In genomic region chr4:41502986-41503412, GRCm38 (mm10) we compare ENCODE assay signal across 9 mouse cellular contexts. TPM values are rescaled to one million over a fixed set of nuclear protein-coding genes. Genes with fewer than 3 reads are reported as not detected.
DNase-seq lines count a peak whose midpoint lies in the region; ATAC-seq and TF ChIP-seq lines count a peak whose summit lies in the region.
"Had no signal": no experiment of that assay in that cellular context is flagged by ENCODE, and none has a peak within 500 bp of the region (broad histone marks: within the 10 kb centered on the region; RNA-seq: fewer than 3 reads in every experiment).

AI464131 (minus strand) TSS chr4:41503076.

- H3K4me2 ChIP-seq in forebrain, embryonic 12.5 days, result peak within 1 kb of the TSS; percentile 72
- peak within 1 kb of the TSS; percentile 72 for H3K4me2 ChIP-seq in heart, embryonic 16.5 days (ENCODE audit: low read depth, low read length)
- H3K4me2 ChIP-seq in liver, embryonic 14.5 days (ENCODE audit: low read depth), result peak within 1 kb of the TSS; percentile 64
- H3K4me2 ChIP-seq in neural tube, embryonic 11.5 days (ENCODE audit: low read depth), result peak within 1 kb of the TSS; percentile 55
- H3K4me2 ChIP-seq in stomach, postnatal 0 days (replicated peaks; ENCODE audit: low read depth), result peak within 1 kb of the TSS; percentile 89

- H3K9me3 ChIP-seq in E14TG2a.4 (ENCODE audit: low read length), result no peaks in the 10 kb centered on the region
- no peaks in the 10 kb centered on the region for H3K9me3 ChIP-seq in forebrain, embryonic 12.5 days
- no peaks in the 10 kb centered on the region for H3K9me3 ChIP-seq in heart, embryonic 16.5 days (replicated peaks; ENCODE audit: control insufficient read depth, low read length)
- no peaks in the 10 kb centered on the region for H3K9me3 ChIP-seq in liver, embryonic 14.5 days (ENCODE audit: control insufficient read depth, low read length)
- H3K9me3 ChIP-seq in neural tube, embryonic 11.5 days (ENCODE audit: control insufficient read depth, low read length), result no peaks in the 10 kb centered on the region
- H3K9me3 ChIP-seq in stomach, postnatal 0 days (ENCODE audit: control insufficient read depth, low read length), result no peaks in the 10 kb centered on the region

- ATAC-seq in forebrain, embryonic 12.5 days (ENCODE audit: low FRiP score), result peak; percentile 88
- ATAC-seq in heart, embryonic 16.5 days (replicated peaks; ENCODE audit: extremely low read depth, insufficient read depth, low FRiP score), result peak; percentile 93
- ATAC-seq in liver, embryonic 14.5 days (ENCODE audit: insufficient read depth), result peak; percentile 94
- ATAC-seq in neural tube, embryonic 11.5 days (ENCODE audit: insufficient read depth, low FRiP score, low TSS enrichment), result peak; percentile 86
- peak; percentile 97 for ATAC-seq in stomach, postnatal 0 days (ENCODE audit: low FRiP score, low TSS enrichment)

- peak within 1 kb of the TSS; percentile 84 for H3K4me3 ChIP-seq in E14TG2a.4 (replicated peaks; ENCODE audit: low read length)
- peak within 1 kb of the TSS; percentile 42 for H3K4me3 ChIP-seq in forebrain, embryonic 12.5 days (replicated peaks)
- H3K4me3 ChIP-seq in heart, embryonic 16.5 days (ENCODE audit: low read length), result peak within 1 kb of the TSS; percentile 56
- peak within 1 kb of the TSS; percentile 42 to 52 for H3K4me3 ChIP-seq in liver, embryonic 14.5 days (ENCODE audit: insufficient read depth in 1 of 2, low read depth in 2 of 2, low read length in 2 of 2)
- H3K4me3 ChIP-seq in neural tube, embryonic 11.5 days (ENCODE audit: low read depth, low read length), result peak within 1 kb of the TSS; percentile 34
- H3K4me3 ChIP-seq in stomach, postnatal 0 days (ENCODE audit: low read depth, low read length), result peak within 1 kb of the TSS; percentile 52

- H3K4me1 ChIP-seq in E14TG2a.4 (replicated peaks; ENCODE audit: low read depth, low read length), result peaks cover 82% of the 10 kb centered on the region
- peaks cover 49% of the 10 kb centered on the region for H3K4me1 ChIP-seq in forebrain, embryonic 12.5 days
- H3K4me1 ChIP-seq in heart, embryonic 16.5 days (ENCODE audit: control insufficient read depth, insufficient read depth, low read length), result peaks cover 17% of the 10 kb centered on the region
- peaks cover 0 to 18% of the 10 kb centered on the region in 2 experiments; a peak in 3 of 4 replicates for H3K4me1 ChIP-seq in liver, embryonic 14.5 days (replicated peaks; ENCODE audit: control insufficient read depth in 2 of 2, insufficient read depth in 2 of 2, low read length in 1 of 2)
- H3K4me1 ChIP-seq in neural tube, embryonic 11.5 days (ENCODE audit: control insufficient read depth, insufficient read depth, low read length), result peaks cover 19% of the 10 kb centered on the region
- peaks cover 6% of the 10 kb centered on the region; the same call in 1 of the 2 replicates for H3K4me1 ChIP-seq in stomach, postnatal 0 days (replicated peaks; ENCODE audit: control insufficient read depth, insufficient read depth)

- WGBS in forebrain, embryonic 12.5 days, result 1% methylated on average over 15 of the region's 18 CpGs
- WGBS in heart, embryonic 16.5 days, result under 1% methylated on average over 18 of the region's 18 CpGs
- under 1% methylated on average over 17 of the region's 18 CpGs for WGBS in liver, embryonic 14.5 days (ENCODE audit: insufficient replicate concordance)
- WGBS in neural tube, embryonic 11.5 days, result under 1% methylated on average over 17 of the region's 18 CpGs
- 2% methylated on average over 17 of the region's 18 CpGs for WGBS in stomach, postnatal 0 days

- TF ChIP-seq EP300 in liver, embryonic 14.5 days (IDR thresholded peaks at IDR 0.05; ENCODE audit: low read depth), result no peak
- no peak for TF ChIP-seq EP300 in stomach, postnatal 0 days (optimal IDR thresholded peaks at IDR 0.05)

- H3K27ac ChIP-seq in forebrain, embryonic 12.5 days, result peak within 1 kb of the TSS; percentile 50; the same call in 1 of the 2 replicates
- no peak within 1 kb of the TSS for H3K27ac ChIP-seq in heart, embryonic 16.5 days (ENCODE audit: low read length)
- no peak within 1 kb of the TSS for H3K27ac ChIP-seq in liver, embryonic 14.5 days
- no peak within 1 kb of the TSS for H3K27ac ChIP-seq in neural tube, embryonic 11.5 days (ENCODE audit: low read depth, low read length)
- peak within 1 kb of the TSS; percentile 67 for H3K27ac ChIP-seq in stomach, postnatal 0 days (replicated peaks)
- H3K27ac ChIP-seq: macrophage had no signal

- peak within 1 kb of the TSS; percentile 56 for H3K9ac ChIP-seq in forebrain, embryonic 12.5 days
- H3K9ac ChIP-seq in heart, embryonic 16.5 days (ENCODE audit: low read length), result peak within 1 kb of the TSS; percentile 63
- H3K9ac ChIP-seq in liver, embryonic 14.5 days (replicated peaks), result no peak within 1 kb of the TSS
- H3K9ac ChIP-seq in neural tube, embryonic 11.5 days (ENCODE audit: low read length), result peak within 1 kb of the TSS; percentile 12; the same call in 1 of the 2 replicates
- H3K9ac ChIP-seq in stomach, postnatal 0 days (ENCODE audit: low read length), result peak within 1 kb of the TSS; percentile 65

- peaks cover 54% of the 10 kb centered on the region for H3K27me3 ChIP-seq in E14TG2a.4 (ENCODE audit: insufficient read depth, low read length)
- peaks cover 58% of the 10 kb centered on the region for H3K27me3 ChIP-seq in forebrain, embryonic 12.5 days
- H3K27me3 ChIP-seq in heart, embryonic 16.5 days (ENCODE audit: control insufficient read depth, insufficient read depth, low read length), result peaks cover 39% of the 10 kb centered on the region
- H3K27me3 ChIP-seq in liver, embryonic 14.5 days (ENCODE audit: control insufficient read depth, insufficient read depth, low read length), result peaks cover 54% of the 10 kb centered on the region
- H3K27me3 ChIP-seq in neural tube, embryonic 11.5 days (ENCODE audit: control insufficient read depth, insufficient read depth, low read length), result peaks cover 42% of the 10 kb centered on the region
- H3K27me3 ChIP-seq in stomach, postnatal 0 days (ENCODE audit: control insufficient read depth, insufficient read depth, low read length), result peaks cover 7% of the 10 kb centered on the region

- DNase-seq in c-Kit-positive CD71-positive TER-119-positive erythroid progenitor cells, embryonic 14.5 days (ENCODE audit: low spot score), result peak; percentile 88
- peak; percentile 99 to 100 for DNase-seq in kidney, postnatal 36 days
- DNase-seq in liver, embryonic 14.5 days (ENCODE audit: low read depth in 3 of 3, low spot score in 3 of 3), result peak; percentile 85 to 86 (median 86)
- DNase-seq in neural tube, embryonic 11.5 days (ENCODE audit: low spot score), result peak; percentile 98
- peak; percentile 100 for DNase-seq in stomach, postnatal 0 days (ENCODE audit: low spot score)

- no peaks in the 10 kb centered on the region; the same call in none of the 2 replicates for H3K36me3 ChIP-seq in E14TG2a.4 (ENCODE audit: insufficient read depth, low read length)
- H3K36me3 ChIP-seq in forebrain, embryonic 12.5 days (replicated peaks), result no peaks in the 10 kb centered on the region
- H3K36me3 ChIP-seq in heart, embryonic 16.5 days (ENCODE audit: control insufficient read depth, insufficient read depth), result no peaks in the 10 kb centered on the region
- H3K36me3 ChIP-seq in liver, embryonic 14.5 days (replicated peaks; ENCODE audit: control insufficient read depth, insufficient read depth, low read depth), result no peaks in the 10 kb centered on the region
- H3K36me3 ChIP-seq in neural tube, embryonic 11.5 days (ENCODE audit: control insufficient read depth, insufficient read depth, low read length), result no peaks in the 10 kb centered on the region
- H3K36me3 ChIP-seq in stomach, postnatal 0 days (ENCODE audit: control insufficient read depth, insufficient read depth, low read length), result peaks cover 3% of the 10 kb centered on the region

- no peak for TF ChIP-seq CTCF in E14TG2a.4 (conservative IDR thresholded peaks at IDR 0.05; ENCODE audit: low read length)
- TF ChIP-seq CTCF in liver, embryonic 14.5 days (IDR thresholded peaks at IDR 0.05; ENCODE audit: low read depth), result no peak
- TF ChIP-seq CTCF in stomach, postnatal 0 days (IDR thresholded peaks at IDR 0.05; ENCODE audit: low read depth), result peak; percentile 44

RNA-seq across cellular contexts. Expression of gene AI464131, which starts in this region (rescaled TPM):
- 6.3 and 7.8 TPM in 2 replicates for polyA plus RNA-seq in forebrain, embryonic 12.5 days (2016; fragmentation: Nextera tagmentation; extraction: Ambion mirVana)
- polyA plus RNA-seq in heart, embryonic 16.5 days (2015; fragmentation: Nextera tagmentation; extraction: Ambion mirVana), result 3.2 and 3.4 TPM in 2 replicates
- polyA plus RNA-seq in liver, embryonic 14.5 days (2012; rRNA removed), result 0.39 and 0.44 TPM in 2 replicates
- 0.33 and 0.62 TPM in 2 replicates for polyA plus RNA-seq in liver, embryonic 14.5 days (2014; fragmentation: Nextera tagmentation; extraction: Ambion mirVana)
- polyA plus RNA-seq in neural tube, embryonic 11.5 days (2014; fragmentation: Nextera tagmentation; extraction: Ambion mirVana), result 7.1 and 9.6 TPM in 2 replicates
- 3.9 and 4.5 TPM in 2 replicates for polyA plus RNA-seq in stomach, postnatal 0 days (2015; fragmentation: Nextera tagmentation; extraction: Ambion mirVana)

Comparison
In these comparisons a context has a peak if more than half of its experiments do, and no peak if none do; other contexts are left out.
1. Peak in DNase-seq, ATAC-seq, H3K4me3 ChIP-seq and H3K4me2 ChIP-seq in liver, embryonic 14.5 days; RNA of the gene not detected or under 1 TPM.
2. H3K4me3 ChIP-seq: peak in every context shown above with its lines; median percentile 84 in E14TG2a.4; 56 in heart, embryonic 16.5 days; 52 in stomach, postnatal 0 days; 47 in liver, embryonic 14.5 days; 42 in forebrain, embryonic 12.5 days; 34 in neural tube, embryonic 11.5 days.
3. H3K27ac ChIP-seq: peak in forebrain, embryonic 12.5 days (single experiment) and stomach, postnatal 0 days (single experiment); none in heart, embryonic 16.5 days (single experiment), liver, embryonic 14.5 days (single experiment) and neural tube, embryonic 11.5 days (single experiment).
4. Peak in every context shown above with its lines, with median percentiles within 50 percentile points of each other: DNase-seq, ATAC-seq and H3K4me2 ChIP-seq.